Mouse (Mus musculus): Measurements from ENCODE around the gene Epop. TPM values are rescaled to one million over a fixed set of nuclear protein-coding genes. Genes with fewer than 3 reads are reported as not detected.

Epop gene
- total RNA-seq (2015; ENCODE audit: low replicate concordance) (1.4 TPM in 1 of 2 replicates, not detected in the other), total RNA-seq (2017; ENCODE audit: low replicate concordance) (not detected in 2 replicates)

- ATAC-seq (replicated peaks; ENCODE audit: low FRiP score, poor library complexity, severe bottlenecking), result no peak
These were observed at the start of gene Epop for GRCm38 (mm10) chr11:97629576-97629975. Epop (minus strand) TSS chr11:97629702.

- no peak for ATAC-seq (replicated peaks; ENCODE audit: low FRiP score, poor library complexity, severe bottlenecking)
These were observed 48.8 kb upstream of the Epop start for GRCm38 (mm10) chr11:97678301-97678700.

- no peak for ATAC-seq (replicated peaks; ENCODE audit: low FRiP score, poor library complexity, severe bottlenecking)
These were observed 48.3 kb upstream of the Epop start for GRCm38 (mm10) chr11:97677842-97678241.

GRCm38 (mm10) chr11:97677381-97677780, 47.9 kb upstream of the Epop start:
- no peak for ATAC-seq (replicated peaks; ENCODE audit: low FRiP score, poor library complexity, severe bottlenecking)

GRCm38 (mm10) chr11:97676050-97676754, 46.7 kb upstream of the Epop start:
- no peak for ATAC-seq (replicated peaks; ENCODE audit: low FRiP score, poor library complexity, severe bottlenecking)

- ATAC-seq (replicated peaks; ENCODE audit: low FRiP score, poor library complexity, severe bottlenecking), result no peak
These were observed 43.6 kb upstream of the Epop start for GRCm38 (mm10) chr11:97673148-97673547.

GRCm38 (mm10) chr11:97671177-97671527, 41.6 kb upstream of the Epop start:
- ATAC-seq (replicated peaks; ENCODE audit: low FRiP score, poor library complexity, severe bottlenecking), result no peak

GRCm38 (mm10) chr11:97670234-97671176, 41.0 kb upstream of the Epop start:
- no peak for ATAC-seq (replicated peaks; ENCODE audit: low FRiP score, poor library complexity, severe bottlenecking)

GRCm38 (mm10) chr11:97669829-97670228, 40.3 kb upstream of the Epop start:
- ATAC-seq (replicated peaks; ENCODE audit: low FRiP score, poor library complexity, severe bottlenecking), result no peak

- no peak for ATAC-seq (replicated peaks; ENCODE audit: low FRiP score, poor library complexity, severe bottlenecking)
These were observed 39.8 kb upstream of the Epop start for GRCm38 (mm10) chr11:97669268-97669667.

- ATAC-seq (replicated peaks; ENCODE audit: low FRiP score, poor library complexity, severe bottlenecking), result no peak
These were observed 38.7 kb upstream of the Epop start for GRCm38 (mm10) chr11:97668160-97668559.

GRCm38 (mm10) chr11:97666794-97667193, 37.3 kb upstream of the Epop start:
- ATAC-seq (replicated peaks; ENCODE audit: low FRiP score, poor library complexity, severe bottlenecking), result no peak

GRCm38 (mm10) chr11:97666221-97666620, 36.7 kb upstream of the Epop start:
- no peak for ATAC-seq (replicated peaks; ENCODE audit: low FRiP score, poor library complexity, severe bottlenecking)

GRCm38 (mm10) chr11:97665431-97665830, 35.9 kb upstream of the Epop start:
- ATAC-seq (replicated peaks; ENCODE audit: low FRiP score, poor library complexity, severe bottlenecking), result no peak

- no peak for ATAC-seq (replicated peaks; ENCODE audit: low FRiP score, poor library complexity, severe bottlenecking)
These were observed 35.3 kb upstream of the Epop start for GRCm38 (mm10) chr11:97664771-97665240.

- no peak for ATAC-seq (replicated peaks; ENCODE audit: low FRiP score, poor library complexity, severe bottlenecking)
These were observed 34.8 kb upstream of the Epop start for GRCm38 (mm10) chr11:97664339-97664665.

GRCm38 (mm10) chr11:97663528-97664338, 34.2 kb upstream of the Epop start:
- ATAC-seq (replicated peaks; ENCODE audit: low FRiP score, poor library complexity, severe bottlenecking), result no peak

- ATAC-seq (replicated peaks; ENCODE audit: low FRiP score, poor library complexity, severe bottlenecking), result no peak
These were observed 33.5 kb upstream of the Epop start, which contains the start of gene Mllt6 for GRCm38 (mm10) chr11:97662893-97663527. Mllt6 (plus strand) TSS chr11:97663414.

GRCm38 (mm10) chr11:97662207-97662892, 32.8 kb upstream of the Epop start:
- no peak for ATAC-seq (replicated peaks; ENCODE audit: low FRiP score, poor library complexity, severe bottlenecking)
